Mouse (Mus musculus): ENCODE data around the gene Cntfr. TPM values are rescaled to one million over a fixed set of nuclear protein-coding genes. Genes with fewer than 3 reads are reported as not detected.

Gene Cntfr
- polyA plus RNA-seq, 1 experiment from 2014 or later, result 2.8 TPM

- Histone ChIP-seq H3K4me1 (replicated peaks; ENCODE audit: control insufficient read depth, insufficient read depth, low read length) (no peaks in the 10 kb centered on the region), H3K36me3 (ENCODE audit: control insufficient read depth, insufficient read depth) (no peaks in the 10 kb centered on the region), H3K4me3 (ENCODE audit: low read depth, low read length) (no peak overlapping the region), H3K9ac (ENCODE audit: low read depth, low read length) (no peak overlapping the region), H3K27me3 (replicated peaks; ENCODE audit: control insufficient read depth, insufficient read depth, low read length) (no peaks in the 10 kb centered on the region), H3K27ac (ENCODE audit: low read depth, low read length) (no peak overlapping the region), H3K4me2 (replicated peaks; ENCODE audit: low read depth) (no peak overlapping the region), H3K9me3 (ENCODE audit: control insufficient read depth) (no peaks in the 10 kb centered on the region)
- TF ChIP-seq CTCF (IDR thresholded peaks at IDR 0.05; ENCODE audit: low read depth), result no peak
- 73% methylated on average over 11 of the region's 11 CpGs for WGBS
- ATAC-seq, result no peak
Observed at GRCm38 (mm10) chr4:41666646-41667045, 30.2 kb downstream of the Cntfr start.

GRCm38 (mm10) chr4:41665009-41665675 is 31.7 kb downstream of the Cntfr start:
- no peak overlapping the region for H3K9ac ChIP-seq (ENCODE audit: low read depth, low read length)
- H3K4me3 ChIP-seq (ENCODE audit: low read depth, low read length), result no peak overlapping the region
- no peak for TF ChIP-seq CTCF (IDR thresholded peaks at IDR 0.05; ENCODE audit: low read depth)
- H3K4me1 ChIP-seq (replicated peaks; ENCODE audit: control insufficient read depth, insufficient read depth, low read length), result no peaks in the 10 kb centered on the region
- no peaks in the 10 kb centered on the region for H3K27me3 ChIP-seq (replicated peaks; ENCODE audit: control insufficient read depth, insufficient read depth, low read length)
- 13% methylated on average over 6 of the region's 8 CpGs for WGBS
- no peaks in the 10 kb centered on the region for H3K9me3 ChIP-seq (ENCODE audit: control insufficient read depth)
- no peaks in the 10 kb centered on the region for H3K36me3 ChIP-seq (ENCODE audit: control insufficient read depth, insufficient read depth)
- H3K27ac ChIP-seq (ENCODE audit: low read depth, low read length), result no peak overlapping the region
- no peak overlapping the region for H3K4me2 ChIP-seq (replicated peaks; ENCODE audit: low read depth)
- no peak for ATAC-seq

- no peaks in the 10 kb centered on the region for H3K4me1 ChIP-seq (replicated peaks; ENCODE audit: control insufficient read depth, insufficient read depth, low read length)
- no peak for TF ChIP-seq CTCF (IDR thresholded peaks at IDR 0.05; ENCODE audit: low read depth)
- H3K36me3 ChIP-seq (ENCODE audit: control insufficient read depth, insufficient read depth), result no peaks in the 10 kb centered on the region
- H3K4me3 ChIP-seq (ENCODE audit: low read depth, low read length), result no peak overlapping the region
- ATAC-seq, result no peak
- no peaks in the 10 kb centered on the region for H3K27me3 ChIP-seq (replicated peaks; ENCODE audit: control insufficient read depth, insufficient read depth, low read length)
- H3K4me2 ChIP-seq (replicated peaks; ENCODE audit: low read depth), result no peak overlapping the region
- H3K27ac ChIP-seq (ENCODE audit: low read depth, low read length), result no peak overlapping the region
- no peak overlapping the region for H3K9ac ChIP-seq (ENCODE audit: low read depth, low read length)
- H3K9me3 ChIP-seq (ENCODE audit: control insufficient read depth), result no peaks in the 10 kb centered on the region
- 29% methylated on average over 7 of the region's 7 CpGs for WGBS
Observed at GRCm38 (mm10) chr4:41664533-41664932, 32.4 kb downstream of the Cntfr start.

GRCm38 (mm10) chr4:41663614-41664013 is 33.3 kb downstream of the Cntfr start:
- no peak for ATAC-seq
- H3K4me2 ChIP-seq (replicated peaks; ENCODE audit: low read depth), result no peak overlapping the region
- H3K27ac ChIP-seq (ENCODE audit: low read depth, low read length), result no peak overlapping the region
- 50% methylated on average over 9 of the region's 9 CpGs for WGBS
- no peak overlapping the region for H3K9ac ChIP-seq (ENCODE audit: low read depth, low read length)
- H3K9me3 ChIP-seq (ENCODE audit: control insufficient read depth), result no peaks in the 10 kb centered on the region
- TF ChIP-seq CTCF (IDR thresholded peaks at IDR 0.05; ENCODE audit: low read depth), result no peak
- H3K36me3 ChIP-seq (ENCODE audit: control insufficient read depth, insufficient read depth), result no peaks in the 10 kb centered on the region
- H3K4me1 ChIP-seq (replicated peaks; ENCODE audit: control insufficient read depth, insufficient read depth, low read length), result no peaks in the 10 kb centered on the region
- no peak overlapping the region for H3K4me3 ChIP-seq (ENCODE audit: low read depth, low read length)
- H3K27me3 ChIP-seq (replicated peaks; ENCODE audit: control insufficient read depth, insufficient read depth, low read length), result no peaks in the 10 kb centered on the region

- 85% methylated on average over 11 of the region's 11 CpGs for WGBS
- Histone ChIP-seq H3K27ac (ENCODE audit: low read depth, low read length) (no peak overlapping the region), H3K27me3 (replicated peaks; ENCODE audit: control insufficient read depth, insufficient read depth, low read length) (no peaks in the 10 kb centered on the region), H3K4me2 (replicated peaks; ENCODE audit: low read depth) (no peak overlapping the region), H3K9me3 (ENCODE audit: control insufficient read depth) (no peaks in the 10 kb centered on the region), H3K4me1 (replicated peaks; ENCODE audit: control insufficient read depth, insufficient read depth, low read length) (no peaks in the 10 kb centered on the region), H3K9ac (ENCODE audit: low read depth, low read length) (no peak overlapping the region), H3K4me3 (ENCODE audit: low read depth, low read length) (no peak overlapping the region), H3K36me3 (ENCODE audit: control insufficient read depth, insufficient read depth) (no peaks in the 10 kb centered on the region)
- no peak for TF ChIP-seq CTCF (IDR thresholded peaks at IDR 0.05; ENCODE audit: low read depth)
- no peak for ATAC-seq
Observed at GRCm38 (mm10) chr4:41662723-41663122, 34.2 kb downstream of the Cntfr start.

- no peak for ATAC-seq
Observed at GRCm38 (mm10) chr4:41660851-41661430, 35.9 kb downstream of the Cntfr start.

More at GRCm38 (mm10) chr4:41660851-41661430, 35.9 kb downstream of the Cntfr start:
- Histone ChIP-seq H3K4me2 (replicated peaks; ENCODE audit: low read depth) (no peak overlapping the region), H3K4me3 (ENCODE audit: low read depth, low read length) (no peak overlapping the region), H3K9me3 (ENCODE audit: control insufficient read depth) (no peaks in the 10 kb centered on the region), H3K27me3 (replicated peaks; ENCODE audit: control insufficient read depth, insufficient read depth, low read length) (no peaks in the 10 kb centered on the region), H3K36me3 (ENCODE audit: control insufficient read depth, insufficient read depth) (no peaks in the 10 kb centered on the region), H3K9ac (ENCODE audit: low read depth, low read length) (no peak overlapping the region), H3K27ac (ENCODE audit: low read depth, low read length) (no peak overlapping the region), H3K4me1 (replicated peaks; ENCODE audit: control insufficient read depth, insufficient read depth, low read length) (no peaks in the 10 kb centered on the region)
- TF ChIP-seq CTCF (IDR thresholded peaks at IDR 0.05; ENCODE audit: low read depth), result no peak
- WGBS, result 50% methylated on average over 11 of the region's 11 CpGs

All from intestine, postnatal 0 days (tissue).